Mouse (Mus musculus): ENCODE measurements at regions not wholly inside any gene's neighbourhood (a gene's known extent, or its start where the extent isn't known, plus 50 kb on each side); places are given as distances from the start of the nearest gene placed in this dataset.

GRCm38 (mm10) chr13:45239153-45239552, 150.4 kb upstream of the Mylip start:
- no peaks in the 10 kb centered on the region for H3K4me1 ChIP-seq (ENCODE audit: control insufficient read depth, low read depth, low read length)
- peaks cover 68% of the 10 kb centered on the region for H3K27me3 ChIP-seq (ENCODE audit: control insufficient read depth, insufficient read depth, low read depth, low read length)
- ATAC-seq (ENCODE audit: low read depth): no peak
- WGBS (ENCODE audit: insufficient replicate concordance): 66% methylated on average over 9 of the region's 9 CpGs
- no peak overlapping the region for H3K4me3 ChIP-seq (ENCODE audit: low read depth, low read length)
- no peak overlapping the region for H3K27ac ChIP-seq (ENCODE audit: low read length)
- H3K4me2 ChIP-seq (ENCODE audit: low read depth, low read length): no peak overlapping the region
- H3K36me3 ChIP-seq (ENCODE audit: control insufficient read depth, insufficient read depth): no peaks in the 10 kb centered on the region
- H3K9me3 ChIP-seq (replicated peaks; ENCODE audit: control insufficient read depth, low read length): no peaks in the 10 kb centered on the region
- H3K9ac ChIP-seq (ENCODE audit: low read depth, low read length): no peak overlapping the region

GRCm38 (mm10) chr13:45240009-45240653, 149.4 kb upstream of the Mylip start:
- H3K4me1 ChIP-seq (ENCODE audit: control insufficient read depth, low read depth, low read length): no peaks in the 10 kb centered on the region
- H3K9ac ChIP-seq (ENCODE audit: low read depth, low read length): no peak overlapping the region
- ATAC-seq (ENCODE audit: low read depth): no peak
- H3K27me3 ChIP-seq (ENCODE audit: control insufficient read depth, insufficient read depth, low read depth, low read length): peaks cover 68% of the 10 kb centered on the region
- no peak overlapping the region for H3K4me2 ChIP-seq (ENCODE audit: low read depth, low read length)
- no peaks in the 10 kb centered on the region for H3K36me3 ChIP-seq (ENCODE audit: control insufficient read depth, insufficient read depth)
- no peaks in the 10 kb centered on the region for H3K9me3 ChIP-seq (replicated peaks; ENCODE audit: control insufficient read depth, low read length)
- H3K4me3 ChIP-seq (ENCODE audit: low read depth, low read length): no peak overlapping the region
- H3K27ac ChIP-seq (ENCODE audit: low read length): no peak overlapping the region
- 68% methylated on average over 13 of the region's 13 CpGs for WGBS (ENCODE audit: insufficient replicate concordance)

GRCm38 (mm10) chr13:45242261-45242660, 147.3 kb upstream of the Mylip start:
- WGBS (ENCODE audit: insufficient replicate concordance): 68% methylated on average over 3 of the region's 3 CpGs
- Histone ChIP-seq H3K27ac (ENCODE audit: low read length) (no peak overlapping the region), H3K9me3 (replicated peaks; ENCODE audit: control insufficient read depth, low read length) (no peaks in the 10 kb centered on the region), H3K9ac (ENCODE audit: low read depth, low read length) (no peak overlapping the region), H3K4me1 (ENCODE audit: control insufficient read depth, low read depth, low read length) (no peaks in the 10 kb centered on the region), H3K36me3 (ENCODE audit: control insufficient read depth, insufficient read depth) (no peaks in the 10 kb centered on the region), H3K4me3 (ENCODE audit: low read depth, low read length) (no peak overlapping the region), H3K4me2 (ENCODE audit: low read depth, low read length) (no peak overlapping the region), H3K27me3 (ENCODE audit: control insufficient read depth, insufficient read depth, low read depth, low read length) (peaks cover 67% of the 10 kb centered on the region)
- no peak for ATAC-seq (ENCODE audit: low read depth)

DNA sequence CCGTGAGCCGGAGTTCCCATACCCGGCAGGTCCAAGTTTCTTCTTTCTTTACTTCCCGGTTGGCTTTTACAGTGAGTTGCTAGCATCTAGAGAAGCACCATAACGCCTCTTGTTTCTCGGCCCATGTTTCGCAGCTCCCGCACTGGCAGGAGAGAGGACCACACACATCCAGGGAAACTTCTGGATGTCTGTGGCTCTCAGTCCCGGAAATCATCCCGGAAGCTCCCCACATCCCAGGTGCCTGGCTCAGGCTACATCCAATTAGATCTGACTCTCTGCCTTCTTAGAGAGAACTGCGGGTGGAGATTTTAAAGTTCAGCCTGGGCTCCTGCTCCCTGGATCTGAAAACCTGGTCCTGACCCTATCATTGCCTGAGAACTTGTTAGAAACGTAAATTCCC, 146.8 kb upstream of the Mylip start:
- Histone ChIP-seq H3K4me2 (ENCODE audit: low read depth, low read length) (no peak overlapping the region), H3K4me3 (ENCODE audit: low read depth, low read length) (no peak overlapping the region), H3K9me3 (replicated peaks; ENCODE audit: control insufficient read depth, low read length) (no peaks in the 10 kb centered on the region), H3K27ac (ENCODE audit: low read length) (no peak overlapping the region), H3K27me3 (ENCODE audit: control insufficient read depth, insufficient read depth, low read depth, low read length) (peaks cover 64% of the 10 kb centered on the region), H3K9ac (ENCODE audit: low read depth, low read length) (no peak overlapping the region), H3K4me1 (ENCODE audit: control insufficient read depth, low read depth, low read length) (no peaks in the 10 kb centered on the region), H3K36me3 (ENCODE audit: control insufficient read depth, insufficient read depth) (no peaks in the 10 kb centered on the region)
- ATAC-seq (ENCODE audit: low read depth): no peak
- 77% methylated on average over 12 of the region's 12 CpGs for WGBS (ENCODE audit: insufficient replicate concordance)

DNA sequence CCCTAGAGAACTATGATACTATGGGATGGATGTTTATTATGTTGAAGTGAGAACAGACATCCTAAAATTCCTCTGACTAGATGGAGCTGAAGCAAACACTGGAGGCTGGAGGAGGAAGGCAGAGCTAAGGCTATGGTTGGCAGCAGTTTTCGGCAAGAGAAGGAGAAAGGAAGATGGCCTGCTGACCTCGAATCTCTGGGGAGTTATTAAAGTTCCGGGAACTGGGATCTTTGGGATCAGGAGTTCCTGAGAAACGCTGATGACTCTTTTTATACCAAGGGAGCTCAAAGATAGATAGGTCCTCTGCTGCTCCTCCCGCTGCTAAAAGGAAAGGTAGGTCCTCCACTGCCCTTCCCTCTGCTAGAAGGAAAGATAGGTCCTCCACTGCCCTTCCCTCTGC, 143.9 kb upstream of the Mylip start:
- no peak overlapping the region for H3K4me2 ChIP-seq (ENCODE audit: low read depth, low read length)
- no peak overlapping the region for H3K9ac ChIP-seq (ENCODE audit: low read depth, low read length)
- H3K4me3 ChIP-seq (ENCODE audit: low read depth, low read length): no peak overlapping the region
- 55% methylated on average over 5 of the region's 5 CpGs for WGBS (ENCODE audit: insufficient replicate concordance)
- H3K27me3 ChIP-seq (ENCODE audit: control insufficient read depth, insufficient read depth, low read depth, low read length): peaks cover 60% of the 10 kb centered on the region
- no peaks in the 10 kb centered on the region for H3K36me3 ChIP-seq (ENCODE audit: control insufficient read depth, insufficient read depth)
- H3K27ac ChIP-seq (ENCODE audit: low read length): no peak overlapping the region
- H3K4me1 ChIP-seq (ENCODE audit: control insufficient read depth, low read depth, low read length): no peaks in the 10 kb centered on the region
- ATAC-seq (ENCODE audit: low read depth): no peak
- H3K9me3 ChIP-seq (replicated peaks; ENCODE audit: control insufficient read depth, low read length): no peaks in the 10 kb centered on the region

GRCm38 (mm10) chr13:45246341-45246740, 143.2 kb upstream of the Mylip start:
- WGBS (ENCODE audit: insufficient replicate concordance): 37% methylated on average over 2 of the region's 2 CpGs
- Histone ChIP-seq H3K9ac (ENCODE audit: low read depth, low read length) (no peak overlapping the region), H3K27ac (ENCODE audit: low read length) (no peak overlapping the region), H3K4me2 (ENCODE audit: low read depth, low read length) (no peak overlapping the region), H3K4me3 (ENCODE audit: low read depth, low read length) (no peak overlapping the region), H3K4me1 (ENCODE audit: control insufficient read depth, low read depth, low read length) (no peaks in the 10 kb centered on the region), H3K27me3 (ENCODE audit: control insufficient read depth, insufficient read depth, low read depth, low read length) (peaks cover 62% of the 10 kb centered on the region), H3K9me3 (replicated peaks; ENCODE audit: control insufficient read depth, low read length) (no peaks in the 10 kb centered on the region), H3K36me3 (ENCODE audit: control insufficient read depth, insufficient read depth) (no peaks in the 10 kb centered on the region)
- no peak for ATAC-seq (ENCODE audit: low read depth)

GRCm38 (mm10) chr13:45250028-45250427, 139.5 kb upstream of the Mylip start:
- ATAC-seq (ENCODE audit: low read depth): no peak
- Histone ChIP-seq H3K36me3 (ENCODE audit: control insufficient read depth, insufficient read depth) (no peaks in the 10 kb centered on the region), H3K27ac (ENCODE audit: low read length) (no peak overlapping the region), H3K9me3 (replicated peaks; ENCODE audit: control insufficient read depth, low read length) (no peaks in the 10 kb centered on the region), H3K4me2 (ENCODE audit: low read depth, low read length) (no peak overlapping the region), H3K27me3 (ENCODE audit: control insufficient read depth, insufficient read depth, low read depth, low read length) (peaks cover 54% of the 10 kb centered on the region), H3K4me3 (ENCODE audit: low read depth, low read length) (no peak overlapping the region), H3K4me1 (ENCODE audit: control insufficient read depth, low read depth, low read length) (no peaks in the 10 kb centered on the region), H3K9ac (ENCODE audit: low read depth, low read length) (no peak overlapping the region)
- 43% methylated on average over 1 of the region's 1 CpGs for WGBS (ENCODE audit: insufficient replicate concordance)

- Histone ChIP-seq H3K27ac (ENCODE audit: low read length) (no peak overlapping the region), H3K9ac (ENCODE audit: low read depth, low read length) (no peak overlapping the region), H3K27me3 (ENCODE audit: control insufficient read depth, insufficient read depth, low read depth, low read length) (peaks cover 49% of the 10 kb centered on the region), H3K4me3 (ENCODE audit: low read depth, low read length) (no peak overlapping the region), H3K4me2 (ENCODE audit: low read depth, low read length) (no peak overlapping the region), H3K4me1 (ENCODE audit: control insufficient read depth, low read depth, low read length) (no peaks in the 10 kb centered on the region), H3K36me3 (ENCODE audit: control insufficient read depth, insufficient read depth) (no peaks in the 10 kb centered on the region), H3K9me3 (replicated peaks; ENCODE audit: control insufficient read depth, low read length) (no peaks in the 10 kb centered on the region)
- no peak for ATAC-seq (ENCODE audit: low read depth)
- WGBS (ENCODE audit: insufficient replicate concordance): 29% methylated on average over 3 of the region's 3 CpGs
These were observed 138.5 kb upstream of the Mylip start for GRCm38 (mm10) chr13:45251068-45251467.

DNA sequence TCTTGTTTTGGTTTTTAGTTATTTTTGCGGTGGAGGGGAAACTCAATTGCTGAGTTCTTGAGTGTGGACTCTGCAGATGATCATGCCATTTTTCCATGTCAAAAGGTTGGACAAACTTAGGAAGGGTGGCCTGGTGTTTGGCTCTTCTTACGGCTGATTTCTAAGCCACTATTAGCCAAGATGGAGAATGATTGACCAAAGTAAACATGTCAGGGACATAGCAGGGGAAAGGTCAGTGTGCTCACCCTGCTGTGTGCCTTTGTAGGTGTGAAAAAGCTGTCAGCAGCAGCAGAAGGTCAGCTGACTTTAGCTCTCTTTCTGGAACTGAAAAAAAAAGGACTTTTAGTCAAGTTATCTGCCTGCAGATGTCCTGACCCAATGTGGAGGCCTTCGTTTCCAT, 137.4 kb upstream of the Mylip start:
- peak; percentile 43; the same call in 1 of the 2 replicates for ATAC-seq (ENCODE audit: low read depth)
- WGBS (ENCODE audit: insufficient replicate concordance): 54% methylated on average over 3 of the region's 3 CpGs
- H3K4me2 ChIP-seq (ENCODE audit: low read depth, low read length): no peak overlapping the region

More for the DNA sequence above, 137.4 kb upstream of the Mylip start:
- Histone ChIP-seq H3K4me1 (ENCODE audit: control insufficient read depth, low read depth, low read length) (no peaks in the 10 kb centered on the region), H3K27me3 (ENCODE audit: control insufficient read depth, insufficient read depth, low read depth, low read length) (peaks cover 53% of the 10 kb centered on the region), H3K9ac (ENCODE audit: low read depth, low read length) (no peak overlapping the region), H3K9me3 (replicated peaks; ENCODE audit: control insufficient read depth, low read length) (no peaks in the 10 kb centered on the region), H3K27ac (ENCODE audit: low read length) (no peak overlapping the region), H3K4me3 (ENCODE audit: low read depth, low read length) (no peak overlapping the region), H3K36me3 (ENCODE audit: control insufficient read depth, insufficient read depth) (no peaks in the 10 kb centered on the region)
